In the genomic region with DNA sequence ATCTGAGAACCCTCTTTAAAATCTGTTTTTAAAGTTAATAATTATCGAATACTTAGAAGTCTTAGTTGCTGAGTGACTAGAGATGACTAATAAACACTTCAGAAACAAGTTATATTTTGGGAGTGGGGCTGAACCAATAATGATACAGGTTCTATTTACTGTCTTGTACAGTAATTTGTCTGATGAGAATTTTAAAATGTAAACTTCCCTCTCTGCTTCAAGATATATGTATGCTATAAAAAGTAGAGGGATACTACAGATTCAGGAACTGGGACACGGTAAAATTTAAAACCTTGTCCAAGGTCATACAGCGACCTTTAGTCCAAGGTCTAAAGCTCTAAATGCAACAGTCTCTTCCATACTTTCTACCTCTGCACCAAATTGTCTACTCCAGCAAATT, we compare ENCODE assay signal across 27 mouse cellular contexts. TPM values are rescaled to one million over a fixed set of nuclear protein-coding genes. Genes with fewer than 3 reads are reported as not detected.
"Had no signal": no experiment of that assay in that cellular context is flagged by ENCODE, and none has a peak within 500 bp of the region (broad histone marks: within the 10 kb centered on the region; RNA-seq: fewer than 3 reads in every experiment).

No protein-coding gene starts in this region.

- H3K27ac ChIP-seq: gastrocnemius, adult 2 months; heart, embryonic 10.5 days; hindbrain, embryonic 10.5 days; hindbrain, embryonic 12.5 days; hindbrain, embryonic 14.5 days; intestine, embryonic 15.5 days; layer of hippocampus, adult 2 months; left cerebral cortex, adult 2 months; limb, embryonic 10.5 days; limb, embryonic 12.5 days; liver, embryonic 13.5 days; liver, embryonic 15.5 days had no signal

- H3K4me3 ChIP-seq: gastrocnemius, adult 2 months; heart, embryonic 10.5 days; heart, embryonic 12.5 days; hindbrain, embryonic 10.5 days; hindbrain, embryonic 12.5 days; intestine, embryonic 15.5 days; layer of hippocampus, adult 2 months; left cerebral cortex, adult 2 months; limb, embryonic 10.5 days; limb, embryonic 12.5 days; liver, embryonic 13.5 days; liver, embryonic 15.5 days had no signal

- H3K27me3 ChIP-seq: heart, embryonic 12.5 days; hindbrain, embryonic 12.5 days; intestine, embryonic 15.5 days; limb, embryonic 12.5 days; liver, embryonic 13.5 days; liver, embryonic 15.5 days had no signal

- H3K9me3 ChIP-seq: heart, embryonic 10.5 days; heart, embryonic 12.5 days; hindbrain, embryonic 10.5 days; hindbrain, embryonic 12.5 days; intestine, embryonic 15.5 days; limb, embryonic 10.5 days; limb, embryonic 12.5 days; liver, embryonic 13.5 days; liver, embryonic 15.5 days had no signal

- ATAC-seq: hindbrain, embryonic 16.5 days; inflammation-experienced regulatory T-cells, adult 6 months; intestine, embryonic 15.5 days; intestine, postnatal 0 days; liver, postnatal 0 days had no signal

- H3K9ac ChIP-seq: heart, embryonic 12.5 days; hindbrain, embryonic 12.5 days; hindbrain, embryonic 14.5 days; intestine, embryonic 15.5 days; limb, embryonic 12.5 days; liver, embryonic 13.5 days; liver, embryonic 15.5 days; liver, postnatal 0 days had no signal

- DNase-seq: gastrocnemius, adult 2 months; gastrocnemius, postnatal 10 days; gastrocnemius, postnatal 25 days; heart, adult 18-20 months; heart, postnatal 10 days; heart, postnatal 4 days; kidney, postnatal 10 days; liver; liver, embryonic 13.5 days; liver, postnatal 0 days had no signal

- H3K4me1 ChIP-seq: heart, embryonic 10.5 days; heart, embryonic 12.5 days; hindbrain, embryonic 10.5 days; hindbrain, embryonic 12.5 days; intestine, embryonic 15.5 days; limb, embryonic 10.5 days; limb, embryonic 12.5 days; liver, embryonic 15.5 days had no signal

- H3K4me2 ChIP-seq: heart, embryonic 12.5 days; hindbrain, embryonic 12.5 days; hindbrain, embryonic 14.5 days; intestine, embryonic 15.5 days; limb, embryonic 12.5 days; liver, embryonic 13.5 days; liver, embryonic 15.5 days had no signal

RNA-seq across cellular contexts. Expression of a gene that starts 56.1 kb away (rescaled TPM):
- polyA plus RNA-seq: heart, embryonic 10.5 days; heart, embryonic 12.5 days; heart, embryonic 14.5 days; heart, embryonic 16.5 days; hindbrain, embryonic 10.5 days; hindbrain, embryonic 12.5 days; hindbrain, embryonic 14.5 days; inflammation-experienced regulatory T-cells, adult 6 months; intestine, embryonic 15.5 days; intestine, postnatal 0 days; limb, embryonic 10.5 days; limb, embryonic 12.5 days; limb, embryonic 14.5 days had no signal
